Mouse (Mus musculus) yolk sac, embryonic 10.5 days (tissue): ENCODE results near the gene Ctsk.
"Not testable (repeated sequence)": the region's sequence is repeated elsewhere in the genome, so short reads cannot be mapped to it uniquely, and the experiment has no call there.

Experiments
- DNase-seq: peaks from one replicate; pipeline ENCODE4 v3.0.0-alpha.2; 2017; ENCODE audit warnings: low spot score

The Ctsk gene

GRCm38 (mm10) chr3:95524673-95525072, 25.6 kb downstream of the Ctsk start:
- DNase-seq: peak; percentile 74

- no peak for DNase-seq
These were observed 27.1 kb downstream of the Ctsk start for GRCm38 (mm10) chr3:95526111-95526510.

- no peak for DNase-seq
These were observed 27.7 kb downstream of the Ctsk start, which contains the start of gene Ctss for GRCm38 (mm10) chr3:95526622-95527211. Gene Ctss (plus strand): TSS chr3:95526786.

- DNase-seq: no peak
These were observed 30.8 kb downstream of the Ctsk start for GRCm38 (mm10) chr3:95529814-95530213.

- no peak for DNase-seq
These were observed 32.0 kb downstream of the Ctsk start for GRCm38 (mm10) chr3:95531025-95531424.

- no peak for DNase-seq
These were observed 34.3 kb downstream of the Ctsk start for GRCm38 (mm10) chr3:95533364-95533763.

GRCm38 (mm10) chr3:95534927-95535326, 35.9 kb downstream of the Ctsk start:
- DNase-seq: no peak

- no peak for DNase-seq
These were observed 39.9 kb downstream of the Ctsk start for GRCm38 (mm10) chr3:95538936-95539335.

GRCm38 (mm10) chr3:95539837-95540236, 40.8 kb downstream of the Ctsk start:
- no peak for DNase-seq

GRCm38 (mm10) chr3:95541186-95541585, 42.1 kb downstream of the Ctsk start:
- not testable (repeated sequence) for DNase-seq

- DNase-seq: no peak
These were observed 43.1 kb downstream of the Ctsk start for GRCm38 (mm10) chr3:95542171-95542570.

GRCm38 (mm10) chr3:95542981-95543380, 43.9 kb downstream of the Ctsk start:
- DNase-seq: no peak

GRCm38 (mm10) chr3:95550176-95550575, 51.1 kb downstream of the Ctsk start:
- DNase-seq: no peak

- peak; percentile 28 for DNase-seq
These were observed 54.9 kb downstream of the Ctsk start for GRCm38 (mm10) chr3:95553986-95554385.
